Comparison of ENCODE assay signal across 8 mouse cellular contexts in genomic region chr19:21510116-21510515, GRCm38 (mm10). TPM values are rescaled to one million over a fixed set of nuclear protein-coding genes. Genes with fewer than 3 reads are reported as not detected.
DNase-seq lines count a peak whose midpoint lies in the region; ATAC-seq and TF ChIP-seq lines count a peak whose summit lies in the region.

No protein-coding gene starts in this region.

- POLR2A ChIA-PET in Patski (lab: Charles Lee) = no interaction called here

- peak; percentile 53 for DNase-seq in hindbrain, embryonic 11.5 days (ENCODE audit: low spot score)
- DNase-seq in 416B (ENCODE audit: low read depth) (peak; percentile 76), Patski (ENCODE audit: low read depth, low spot score) (no peak)
- DNase-seq in cerebellum, postnatal 14 days = peak; percentile 65 to 73
- DNase-seq in induced T-regulatory cell, adult 2 months (ENCODE audit: low read depth) = peak; percentile 66
- DNase-seq in lung, postnatal 14 days = peak; percentile 43
- peak; percentile 40 to 47 for DNase-seq in urinary bladder, postnatal 36 days (ENCODE audit: low spot score in 2 of 2)

- no peaks in the 10 kb centered on the region for H3K36me3 ChIP-seq in hindbrain, embryonic 11.5 days (ENCODE audit: control insufficient read depth, insufficient read depth, low read length)
- no peaks in the 10 kb centered on the region for H3K36me3 ChIP-seq in hindbrain, embryonic 16.5 days (ENCODE audit: control insufficient read depth, insufficient read depth, low read length)

- no peak overlapping the region for H3K4me3 ChIP-seq in hindbrain, embryonic 11.5 days (ENCODE audit: low read depth, low read length)
- H3K4me3 ChIP-seq in hindbrain, embryonic 16.5 days (ENCODE audit: low read length) = no peak overlapping the region

- no peak overlapping the region for H3K9ac ChIP-seq in hindbrain, embryonic 11.5 days (ENCODE audit: low read depth, low read length)
- no peak overlapping the region for H3K9ac ChIP-seq in hindbrain, embryonic 16.5 days (ENCODE audit: low read depth, low read length)

- in situ Hi-C loops in Patski (cut with MboI; ENCODE audit: low pct_unique_long_range_greater_than_20kb) = no loop called here

- CTCF ChIA-PET in Patski (lab: Charles Lee) = interaction anchor here (0.9 to 2.0 kb wide), 4 partner anchors 108 to 1156 kb away, joined by 3 to 4 read pairs (median 4); no protein-coding TSS in a partner anchor

- H3K9me3 ChIP-seq in hindbrain, embryonic 11.5 days (ENCODE audit: control insufficient read depth, low read length) = no peaks in the 10 kb centered on the region
- H3K9me3 ChIP-seq in hindbrain, embryonic 16.5 days (ENCODE audit: control insufficient read depth, low read length) = no peaks in the 10 kb centered on the region

- 62% methylated on average over 3 of the region's 3 CpGs for WGBS in hindbrain, embryonic 11.5 days
- 69% methylated on average over 3 of the region's 3 CpGs for WGBS in hindbrain, embryonic 16.5 days

- peak; percentile 73 for TF ChIP-seq CTCF in Patski (IDR thresholded peaks at IDR 0.05)

- no peak overlapping the region for H3K4me2 ChIP-seq in hindbrain, embryonic 11.5 days (replicated peaks; ENCODE audit: low read depth, low read length)
- no peak overlapping the region for H3K4me2 ChIP-seq in hindbrain, embryonic 16.5 days (ENCODE audit: low read length)

- no peaks in the 10 kb centered on the region for H3K27me3 ChIP-seq in hindbrain, embryonic 11.5 days (ENCODE audit: control insufficient read depth, insufficient read depth, low read length)
- no peaks in the 10 kb centered on the region for H3K27me3 ChIP-seq in hindbrain, embryonic 16.5 days (replicated peaks; ENCODE audit: control insufficient read depth, insufficient read depth, low read length)
- H3K27me3 ChIP-seq in Patski = peaks cover 45% of the 10 kb centered on the region

- no peak overlapping the region for H3K27ac ChIP-seq in hindbrain, embryonic 11.5 days (ENCODE audit: low read depth, low read length)
- no peak overlapping the region for H3K27ac ChIP-seq in hindbrain, embryonic 16.5 days (ENCODE audit: low read depth, low read length)

- ATAC-seq in hindbrain, embryonic 11.5 days (ENCODE audit: low FRiP score) = no peak
- ATAC-seq in hindbrain, embryonic 16.5 days = no peak
- ATAC-seq in Patski = no peak

- H3K4me1 ChIP-seq in hindbrain, embryonic 11.5 days (replicated peaks; ENCODE audit: control insufficient read depth, insufficient read depth, low read length) = no peaks in the 10 kb centered on the region
- H3K4me1 ChIP-seq in hindbrain, embryonic 16.5 days (ENCODE audit: control insufficient read depth, insufficient read depth, low read depth, low read length) = no peaks in the 10 kb centered on the region

RNA-seq across cellular contexts. Expression of gene Gda, which starts 36.9 kb away (rescaled TPM):
- polyA plus RNA-seq in hindbrain, embryonic 11.5 days (2014; fragmentation: Nextera tagmentation; extraction: Ambion mirVana) = 0.08 and 0.38 TPM in 2 replicates
- polyA plus RNA-seq in hindbrain, embryonic 16.5 days (2015; fragmentation: Nextera tagmentation; extraction: Ambion mirVana) = 0.55 and 0.71 TPM in 2 replicates
- polyA plus RNA-seq in Patski (2021) = 0.18 TPM
